Mouse (Mus musculus) liver, embryonic 15.5 days (tissue): Measurements from ENCODE around the gene Abcf1. TPM values are rescaled to one million over a fixed set of nuclear protein-coding genes. Genes with fewer than 3 reads are reported as not detected.
"Not testable (repeated sequence)": the region's sequence is repeated elsewhere in the genome, so short reads cannot be mapped to it uniquely, and the experiment has no call there.

ENCODE experiments used
- ATAC-seq: fragments of 200-750 bp; cut with Nextera tagmentation; 2 replicates; pipeline ENCODE4 v1.8.0; 2017; ENCODE audit warnings: moderate number of reproducible peaks, mild to moderate bottlenecking, moderate library complexity; ENCODE audit not compliant: insufficient read depth
- H3K27ac ChIP-seq: fragments of 300-500 bp; sonication (generic); replicated peaks from 2 replicates; pipeline ENCODE4 v1.5.1; 2015; ENCODE audit warnings: mild to moderate bottlenecking, inconsistent platforms
- H3K27me3 ChIP-seq: fragments of 300-500 bp; sonication (generic); 2 replicates; pipeline ENCODE4 v1.6.1; 2015; ENCODE audit warnings: mild to moderate bottlenecking, inconsistent platforms
- H3K36me3 ChIP-seq: fragments of 300-500 bp; sonication (generic); replicated peaks from 2 replicates; pipeline ENCODE4 v1.6.1; 2015; ENCODE audit warnings: moderate library complexity, mild to moderate bottlenecking, inconsistent platforms
- H3K4me1 ChIP-seq: fragments of 300-500 bp; sonication (generic); replicated peaks from 2 replicates; pipeline ENCODE4 v1.6.1; 2015; ENCODE audit warnings: inconsistent platforms
- H3K4me2 ChIP-seq: fragments of 300-500 bp; sonication (generic); 2 replicates; pipeline ENCODE4 v1.6.1; 2015; ENCODE audit warnings: moderate library complexity, mild to moderate bottlenecking, inconsistent platforms
- H3K4me3 ChIP-seq: fragments of 300-500 bp; sonication (generic); replicated peaks from 2 replicates; pipeline ENCODE4 v1.5.1; 2015; ENCODE audit warnings: mild to moderate bottlenecking, inconsistent platforms
- H3K9ac ChIP-seq: fragments of 300-500 bp; sonication (generic); 2 replicates; pipeline ENCODE4 v1.6.1; 2015; ENCODE audit warnings: moderate library complexity, mild to moderate bottlenecking, inconsistent platforms
- H3K9me3 ChIP-seq: fragments of 300-500 bp; sonication (generic); replicated peaks from 2 replicates; pipeline ENCODE4 v1.6.1; 2016; ENCODE audit warnings: inconsistent platforms
- WGBS: fragments of 180-500 bp; shearing (Covaris S2); methylation state at CpG from one replicate; pipeline ENCODE4 v1.1.7; 2015; ENCODE audit warnings: mixed read lengths; ENCODE audit not compliant: insufficient replicate concordance; 5-methylcytosine and 5-hydroxymethylcytosine counted together
- polyA plus RNA-seq: library from polyadenylated mRNA; unstranded; fragments of >200 nt; fragmentation: Nextera tagmentation; extraction: Ambion mirVana; gene quantifications from 2 replicates; pipeline ENCODE4 v1.2.1, GENCODE M21; 2015

The Abcf1 gene
- polyA plus RNA-seq, 1 experiment from 2014 or later: 47.0 TPM

DNA sequence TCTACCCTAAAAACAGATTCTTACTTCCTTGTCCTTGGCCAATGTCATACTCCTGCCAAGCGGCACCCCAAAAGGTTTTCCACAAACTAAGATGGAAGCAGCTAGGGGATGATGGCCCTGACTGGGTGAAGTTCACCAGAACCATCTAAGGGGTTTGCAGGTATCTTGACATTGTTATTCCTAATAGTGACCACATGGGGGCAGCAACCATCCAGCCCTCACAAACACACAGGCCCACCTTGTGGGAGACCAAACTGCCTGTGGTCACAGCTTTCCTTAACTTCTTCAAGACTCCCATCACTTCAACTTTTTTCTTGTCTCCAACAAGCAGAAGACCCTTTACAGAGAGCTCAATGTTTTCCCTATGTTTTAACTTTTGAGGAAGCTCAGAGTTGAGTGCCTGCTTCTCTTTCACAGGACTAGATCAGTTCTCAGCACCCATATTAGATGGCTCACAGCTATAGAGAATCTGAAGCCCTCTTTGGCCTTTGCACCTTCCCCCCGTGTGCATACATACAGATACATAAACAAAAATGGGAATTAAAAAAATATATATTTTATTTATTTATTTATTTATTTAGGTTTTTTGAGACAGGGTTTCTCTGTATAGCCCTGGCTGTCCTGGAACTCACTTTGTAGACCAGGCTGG lies 31.7 kb downstream of the Abcf1 start:
- ATAC-seq: peak; percentile 49; the same call in 1 of the 2 replicates

DNA sequence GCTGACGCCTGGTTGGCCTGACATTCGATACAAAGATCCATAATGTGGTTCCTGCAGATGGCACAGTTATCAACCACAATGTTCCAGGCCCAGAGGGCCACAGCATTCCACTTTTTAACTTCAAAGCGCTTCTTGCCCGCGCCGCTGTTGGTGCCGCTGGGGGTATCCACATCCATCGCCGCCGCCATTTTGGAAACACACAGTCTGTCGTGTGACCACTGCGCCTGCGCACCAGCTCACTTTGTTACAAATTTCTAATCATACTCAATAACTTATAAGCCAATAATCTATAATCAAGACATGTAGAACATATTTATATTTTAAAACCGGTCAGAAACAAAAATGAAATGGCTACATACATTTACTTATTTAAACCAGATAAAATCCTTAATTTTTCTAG lies 33.8 kb downstream of the Abcf1 start:
- whole genome bisulfite sequencing: 84% methylated on average over 14 of the region's 14 CpGs
- H3K4me1 ChIP-seq: not testable (repeated sequence)

More for the DNA sequence above, 31.7 kb downstream of the Abcf1 start:
- no peak overlapping the region for H3K4me2 ChIP-seq
- H3K36me3 ChIP-seq: 0 out of 2 replicates have a peak, but pooled peaks cover under 1% of the 10 kb centered on the region
- H3K4me3 ChIP-seq: no peak overlapping the region
- no peaks in the 10 kb centered on the region for H3K9me3 ChIP-seq
- H3K9ac ChIP-seq: no peak overlapping the region
- no peak overlapping the region for H3K27ac ChIP-seq
- no peaks in the 10 kb centered on the region for H3K4me1 ChIP-seq
- WGBS: 21% methylated on average over 2 of the region's 2 CpGs
- H3K27me3 ChIP-seq: no peaks in the 10 kb centered on the region

DNA sequence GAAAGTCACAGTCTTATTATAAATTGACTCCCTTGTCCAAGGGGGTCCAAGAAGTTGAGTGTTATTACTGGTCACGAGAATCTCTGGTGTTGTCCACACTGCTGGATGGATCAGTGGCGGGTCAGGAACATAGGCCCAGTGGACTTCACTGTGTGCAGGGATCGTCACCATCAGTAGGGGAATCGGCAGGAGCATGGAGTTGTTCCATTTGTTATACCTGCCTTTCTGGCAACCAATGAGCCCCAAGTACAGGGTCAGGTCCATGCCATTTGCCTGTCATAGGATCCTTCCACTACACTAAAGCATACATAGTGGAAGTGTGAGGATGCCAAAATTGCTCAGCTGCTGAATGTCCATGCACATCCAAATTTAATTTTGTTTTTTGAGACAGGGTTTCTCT lies 37.0 kb downstream of the Abcf1 start:
- no peak overlapping the region for H3K27ac ChIP-seq
- no peaks in the 10 kb centered on the region for H3K27me3 ChIP-seq
- no peaks in the 10 kb centered on the region for H3K9me3 ChIP-seq
- no peak for ATAC-seq
- peaks cover 43% of the 10 kb centered on the region for H3K36me3 ChIP-seq
- 80% methylated on average over 4 of the region's 4 CpGs for WGBS
- H3K9ac ChIP-seq: no peak overlapping the region
- H3K4me2 ChIP-seq: no peak overlapping the region
- H3K4me1 ChIP-seq: peaks cover 13% of the 10 kb centered on the region
- H3K4me3 ChIP-seq: no peak overlapping the region

More for the DNA sequence above, 33.8 kb downstream of the Abcf1 start:
- H3K36me3 ChIP-seq: peaks cover 12% of the 10 kb centered on the region
- H3K27me3 ChIP-seq, H3K9ac ChIP-seq, ATAC-seq, H3K4me3 ChIP-seq, H3K27ac ChIP-seq, H3K4me2 ChIP-seq, H3K9me3 ChIP-seq: not testable (repeated sequence)

DNA sequence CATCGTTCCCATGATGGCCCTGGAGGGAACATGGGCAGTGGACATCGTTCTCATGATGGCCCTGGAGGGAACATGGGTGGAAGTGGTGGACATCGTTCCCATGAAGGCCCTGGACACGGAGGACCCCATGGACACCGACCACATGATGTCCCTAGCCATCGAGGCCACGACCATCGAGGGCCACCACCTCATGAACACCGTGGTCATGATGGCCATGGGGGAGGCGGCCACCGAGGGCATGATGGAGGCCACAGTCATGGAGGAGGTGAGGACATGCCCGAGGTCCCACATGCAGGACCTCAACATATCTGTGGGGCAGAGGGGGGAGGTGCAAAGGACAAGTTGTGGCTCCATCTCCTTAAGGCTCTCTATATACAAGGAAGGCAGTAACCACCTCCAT lies 38.9 kb downstream of the Abcf1 start:
- peaks cover 62% of the 10 kb centered on the region for H3K36me3 ChIP-seq
- no peak for ATAC-seq
- 93% methylated on average over 12 of the region's 12 CpGs for WGBS

DNA sequence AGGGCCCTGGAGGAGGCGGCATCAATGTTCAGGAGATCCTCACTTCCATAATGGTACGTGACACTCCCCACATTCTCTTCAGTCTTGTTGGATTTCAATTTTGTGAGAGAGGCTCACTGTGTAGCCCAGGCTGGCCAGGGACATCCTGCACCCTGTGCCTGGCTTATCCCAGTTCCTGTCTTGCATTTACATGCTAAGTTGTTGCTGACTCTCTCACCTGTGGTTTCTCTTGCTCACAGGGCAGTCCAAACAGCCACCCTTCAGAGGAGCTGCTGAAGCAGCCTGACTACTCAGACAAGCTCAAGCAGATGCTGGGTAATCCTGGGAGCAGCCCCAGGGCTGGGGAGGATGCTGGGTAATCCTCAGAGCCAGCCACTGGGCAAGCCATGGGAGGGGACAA lies 40.0 kb downstream of the Abcf1 start:
- H3K36me3 ChIP-seq: peaks cover 73% of the 10 kb centered on the region
- WGBS: 90% methylated on average over 2 of the region's 2 CpGs
- no peaks in the 10 kb centered on the region for H3K27me3 ChIP-seq

More for the DNA sequence above, 38.9 kb downstream of the Abcf1 start:
- Histone ChIP-seq H3K9me3 (no peaks in the 10 kb centered on the region), H3K4me1 (peaks cover 31% of the 10 kb centered on the region), H3K27me3 (no peaks in the 10 kb centered on the region), H3K4me3 (no peak overlapping the region), H3K9ac (no peak overlapping the region), H3K4me2 (no peak overlapping the region), H3K27ac (no peak overlapping the region)

DNA sequence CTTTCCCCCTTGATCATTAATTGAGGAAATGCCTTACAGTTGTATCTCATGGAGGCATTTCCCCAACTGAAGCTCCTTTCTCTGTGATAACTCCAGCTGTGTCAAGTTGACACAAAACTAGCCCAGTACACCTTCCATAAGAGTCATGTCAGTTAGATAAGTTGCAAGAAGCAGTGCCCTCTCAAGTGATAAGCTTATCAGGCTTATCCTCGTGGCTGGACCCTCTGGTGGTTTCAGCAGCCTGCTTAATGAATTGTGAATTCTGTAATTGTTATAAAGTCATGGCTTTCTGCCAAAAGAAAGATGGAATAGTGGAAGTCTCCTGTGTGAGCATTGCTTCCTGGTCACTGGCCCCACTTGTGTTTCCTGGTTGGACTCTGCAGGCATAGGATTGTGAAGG lies 42.1 kb downstream of the Abcf1 start:
- H3K36me3 ChIP-seq: peaks cover 90% of the 10 kb centered on the region
- 14% methylated on average over 1 of the region's 1 CpGs for WGBS
- H3K4me3 ChIP-seq: no peak overlapping the region
- no peak overlapping the region for H3K9ac ChIP-seq
- ATAC-seq: peak; percentile 84
- H3K27me3 ChIP-seq: no peaks in the 10 kb centered on the region
- H3K27ac ChIP-seq: peak overlapping the region; percentile 77
- peaks cover 62% of the 10 kb centered on the region for H3K4me1 ChIP-seq
- no peaks in the 10 kb centered on the region for H3K9me3 ChIP-seq
- H3K4me2 ChIP-seq: 0 out of 2 replicates have a peak overlapping the region, but pooled peaks have one; percentile 40

More for the DNA sequence above, 40.0 kb downstream of the Abcf1 start:
- no peak overlapping the region for H3K4me2 ChIP-seq
- H3K9ac ChIP-seq: no peak overlapping the region
- H3K9me3 ChIP-seq: no peaks in the 10 kb centered on the region
- H3K27ac ChIP-seq: no peak overlapping the region
- no peak overlapping the region for H3K4me3 ChIP-seq
- ATAC-seq: no peak
- peaks cover 42% of the 10 kb centered on the region for H3K4me1 ChIP-seq

DNA sequence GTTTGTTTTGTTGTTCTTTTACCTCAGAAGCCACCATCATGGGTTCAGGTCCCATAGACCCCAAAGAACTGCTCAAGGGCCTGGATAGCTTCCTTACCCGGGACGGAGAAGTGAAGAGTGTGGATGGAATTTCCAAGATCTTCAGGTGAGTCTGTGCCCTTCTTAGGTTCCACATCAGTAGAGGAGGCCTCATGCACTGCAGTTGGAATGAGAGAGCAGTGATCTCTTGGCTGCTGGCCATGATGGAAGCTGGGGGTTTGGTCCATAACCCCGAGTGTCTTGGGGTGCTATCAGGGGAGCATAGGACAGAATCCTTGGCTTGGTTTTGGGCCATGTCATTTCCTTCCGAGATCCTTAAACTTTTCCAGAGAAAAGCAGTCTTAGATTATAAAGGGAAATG lies 46.3 kb downstream of the Abcf1 start:
- H3K4me3 ChIP-seq: no peak overlapping the region
- peaks cover 91% of the 10 kb centered on the region for H3K4me1 ChIP-seq
- no peak for ATAC-seq
- no peaks in the 10 kb centered on the region for H3K27me3 ChIP-seq
- WGBS: 83% methylated on average over 4 of the region's 4 CpGs
- H3K4me2 ChIP-seq: no peak overlapping the region
- peak overlapping the region; percentile 19; the same call in 1 of the 2 replicates for H3K27ac ChIP-seq
- no peak overlapping the region for H3K9ac ChIP-seq
- peaks cover 78% of the 10 kb centered on the region for H3K36me3 ChIP-seq
- no peaks in the 10 kb centered on the region for H3K9me3 ChIP-seq

DNA sequence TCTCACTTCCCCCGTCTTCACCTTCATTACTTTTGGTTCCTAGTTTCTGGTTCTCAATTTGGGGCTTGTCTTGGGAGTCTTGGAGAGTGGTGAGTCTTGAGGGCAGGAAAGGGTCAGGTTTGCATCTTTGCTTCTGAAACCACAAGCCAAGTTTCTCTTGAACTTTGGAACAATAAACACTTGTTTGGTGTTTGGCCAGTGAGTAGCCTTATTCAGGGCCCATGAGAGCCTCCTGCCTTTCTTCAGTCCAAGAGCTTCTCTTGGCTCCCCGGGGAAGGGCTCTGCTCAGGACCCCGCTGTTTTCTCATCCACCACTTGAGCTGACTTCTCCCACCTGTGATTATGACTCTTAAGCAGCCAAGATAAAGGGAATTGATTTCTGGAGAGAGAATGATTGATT lies 47.0 kb downstream of the Abcf1 start:
- Histone ChIP-seq H3K27me3 (no peaks in the 10 kb centered on the region), H3K9me3 (no peaks in the 10 kb centered on the region), H3K4me3 (no peak overlapping the region), H3K27ac (peak overlapping the region; percentile 19), H3K4me2 (no peak overlapping the region), H3K4me1 (peaks cover 84% of the 10 kb centered on the region), H3K9ac (no peak overlapping the region), H3K36me3 (peaks cover 74% of the 10 kb centered on the region)
- no peak for ATAC-seq
- 80% methylated on average over 3 of the region's 3 CpGs for WGBS

DNA sequence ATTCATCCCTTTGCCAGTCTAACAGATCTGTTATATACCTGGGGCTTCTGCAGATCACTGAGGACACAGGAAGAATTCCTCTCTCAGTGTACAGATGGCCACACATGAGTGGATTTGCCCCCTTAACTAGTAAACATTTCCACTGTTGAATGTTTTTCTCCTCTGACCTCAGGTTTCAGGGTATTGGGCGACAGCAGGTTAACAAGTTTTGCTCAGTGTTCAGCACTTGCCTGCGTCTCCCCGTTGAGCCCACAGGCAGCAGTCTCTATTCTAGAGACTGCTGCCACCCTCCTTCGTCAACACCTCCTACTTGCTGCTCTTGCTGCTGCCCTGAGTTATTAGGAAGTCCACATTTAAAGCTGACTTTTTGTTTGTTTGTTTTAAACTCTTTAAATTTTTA lies 47.9 kb downstream of the Abcf1 start:
- Histone ChIP-seq H3K9me3 (no peaks in the 10 kb centered on the region), H3K4me3 (no peak overlapping the region), H3K4me1 (peaks cover 77% of the 10 kb centered on the region), H3K4me2 (no peak overlapping the region), H3K27ac (peak overlapping the region; percentile 52; the same call in 1 of the 2 replicates), H3K9ac (no peak overlapping the region), H3K27me3 (no peaks in the 10 kb centered on the region), H3K36me3 (peaks cover 70% of the 10 kb centered on the region)
- no peak for ATAC-seq
- 85% methylated on average over 4 of the region's 4 CpGs for WGBS

DNA sequence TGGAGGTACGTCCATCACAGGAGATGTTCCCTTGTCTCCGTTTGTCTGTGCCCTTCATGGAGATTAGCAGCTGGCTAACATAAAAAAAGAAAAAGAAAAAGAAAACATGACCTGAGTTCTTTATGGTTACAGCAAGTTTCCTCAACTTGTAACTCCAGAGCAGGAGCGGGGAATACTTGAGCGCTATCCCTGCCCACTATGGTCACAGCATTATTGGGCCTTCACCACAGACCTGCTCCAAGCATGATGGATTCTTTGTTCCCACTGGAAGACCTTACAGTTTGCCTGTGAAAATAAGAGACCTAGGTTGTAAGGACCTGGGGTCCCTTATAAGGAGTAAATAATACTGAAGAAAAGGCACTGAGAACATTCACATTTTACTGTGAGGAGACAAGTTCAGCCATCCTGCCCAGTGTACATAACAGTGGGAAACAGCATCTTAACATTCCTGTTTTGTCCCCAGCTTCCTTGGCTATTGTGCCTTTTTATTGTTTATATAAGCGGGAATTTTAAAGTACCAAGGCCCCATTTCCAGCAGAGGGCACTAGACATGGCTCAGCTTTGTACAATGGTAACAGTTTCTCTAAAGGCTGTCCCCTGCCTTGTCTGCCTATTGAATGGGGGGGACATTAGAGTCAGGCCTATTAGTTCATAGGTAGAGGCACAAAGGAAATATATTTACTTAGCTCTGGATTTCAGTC lies 48.5 kb downstream of the Abcf1 start:
- H3K4me2 ChIP-seq: peak overlapping the region; percentile 74
- H3K27ac ChIP-seq: peak overlapping the region; percentile 96
- peaks cover 71% of the 10 kb centered on the region for H3K4me1 ChIP-seq
- WGBS: 73% methylated on average over 5 of the region's 5 CpGs
- H3K4me3 ChIP-seq: no peak overlapping the region
- no peak for ATAC-seq
- H3K9ac ChIP-seq: peak overlapping the region; percentile 64
- H3K27me3 ChIP-seq: no peaks in the 10 kb centered on the region
- H3K9me3 ChIP-seq: no peaks in the 10 kb centered on the region
- peaks cover 63% of the 10 kb centered on the region for H3K36me3 ChIP-seq

DNA sequence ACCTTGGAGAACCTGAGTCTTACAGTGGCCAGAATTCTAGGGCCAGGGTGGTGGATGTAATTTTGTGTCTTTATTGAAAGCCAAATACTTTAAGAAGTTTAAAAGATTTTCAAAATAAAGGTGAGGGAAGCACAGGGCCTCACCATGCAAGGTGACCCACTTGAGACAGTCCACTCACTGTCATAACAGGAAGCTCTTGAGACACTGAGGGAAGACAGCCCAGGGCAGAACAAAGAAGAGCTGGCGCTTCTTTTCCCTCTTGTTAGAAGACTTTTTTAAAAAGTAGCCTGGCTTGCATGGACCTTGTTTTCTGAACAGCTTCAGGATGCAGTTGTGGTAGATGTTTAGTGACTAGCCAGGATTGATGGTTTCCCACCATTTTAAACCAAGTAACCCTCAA lies 49.2 kb downstream of the Abcf1 start:
- Histone ChIP-seq H3K27ac (peak overlapping the region; percentile 96), H3K9ac (peak overlapping the region; percentile 64), H3K36me3 (peaks cover 57% of the 10 kb centered on the region), H3K9me3 (no peaks in the 10 kb centered on the region), H3K4me2 (peak overlapping the region; percentile 74), H3K27me3 (no peaks in the 10 kb centered on the region), H3K4me3 (peak overlapping the region; percentile 77), H3K4me1 (peaks cover 71% of the 10 kb centered on the region)
- ATAC-seq: no peak
- WGBS: 59% methylated on average over 1 of the region's 1 CpGs
